Mouse (Mus musculus) hindlimb bud, embryonic 11.5 days (tissue): ENCODE measurements at regions not wholly inside any gene's neighbourhood (a gene's known extent, or its start where the extent isn't known, plus 50 kb on each side); places are given as distances from the start of the nearest gene placed in this dataset.
"Not testable (repeated sequence)": the region's sequence is repeated elsewhere in the genome, so short reads cannot be mapped to it uniquely, and the experiment has no call there.

Source experiments
- DNase-seq: peaks from one replicate; pipeline ENCODE4 v3.0.0-alpha.2; 2012; ENCODE audit warnings: low read depth, low spot score; ENCODE audit errors: extremely low spot score

DNA sequence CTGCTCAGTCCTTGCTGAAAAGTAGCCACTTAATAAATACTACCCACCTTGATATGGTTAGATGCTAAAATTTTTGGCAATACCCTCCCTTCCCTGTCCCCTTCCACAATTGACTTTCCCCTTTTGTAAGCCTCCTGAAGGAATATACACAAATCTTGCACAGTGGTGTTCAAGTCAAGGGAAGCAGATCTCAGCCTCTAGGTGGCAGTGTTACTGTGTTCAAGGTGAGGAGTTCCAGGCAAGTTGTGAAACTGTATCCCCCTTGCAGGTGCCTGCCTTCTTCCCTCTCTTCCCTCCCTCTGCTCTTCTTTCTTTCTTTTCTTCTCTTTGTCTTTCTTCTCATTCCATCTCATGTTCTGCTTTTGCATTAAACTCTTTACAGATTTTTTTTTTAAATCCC is 239.1 kb downstream of the Sec16b start:
- DNase-seq, result peak; percentile 58

DNA sequence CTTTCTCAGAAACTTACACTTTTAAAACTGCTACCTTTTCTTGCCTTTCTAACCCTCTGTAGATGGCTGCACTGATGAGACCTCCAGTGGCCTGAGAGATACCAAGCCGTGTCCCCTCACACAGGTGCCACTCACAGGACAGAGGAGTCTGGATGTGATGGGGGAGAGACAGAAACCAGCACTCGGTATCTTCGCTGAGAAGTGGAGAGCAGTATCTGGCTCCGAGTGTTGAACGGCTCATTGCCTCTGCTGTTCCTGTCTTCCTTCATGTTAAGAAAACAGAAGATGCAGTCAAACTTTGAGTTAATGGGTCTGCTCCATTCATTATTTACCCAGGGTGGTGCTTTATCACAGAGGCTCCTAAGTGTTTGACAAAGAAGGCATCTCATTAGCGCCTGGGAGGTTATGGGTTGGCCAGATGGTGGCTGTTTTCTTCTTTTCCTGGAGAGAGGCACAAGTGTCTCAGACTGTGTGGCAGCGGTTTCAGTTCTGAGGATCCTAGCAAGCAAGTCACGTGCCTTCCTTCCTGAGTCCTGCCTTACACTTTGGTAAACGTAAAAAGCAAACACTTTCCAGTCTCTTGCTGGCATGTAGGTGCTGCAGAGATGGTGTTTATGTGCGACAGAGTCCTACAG is 248.6 kb downstream of the Sec16b start:
- no peak for DNase-seq

DNA sequence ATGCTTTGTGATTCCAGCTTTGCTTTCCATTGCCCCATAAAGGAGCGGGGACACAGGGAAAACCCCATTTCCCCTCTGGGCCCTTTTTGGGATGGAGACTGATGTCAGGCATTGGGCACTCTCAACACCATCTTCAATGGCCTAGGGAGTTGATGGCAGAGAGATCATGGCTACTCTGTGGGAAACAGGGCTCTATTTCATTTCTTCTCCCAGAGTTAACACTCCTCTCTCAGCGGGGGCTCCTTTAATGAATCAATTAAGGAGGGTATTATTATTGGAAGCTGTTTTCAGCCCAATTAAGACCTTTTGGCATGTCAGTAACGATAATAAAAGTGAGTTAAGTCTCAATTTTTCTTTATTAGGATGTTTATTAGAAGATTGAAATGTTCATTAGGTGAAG is 250.4 kb downstream of the Sec16b start:
- no peak for DNase-seq

DNA sequence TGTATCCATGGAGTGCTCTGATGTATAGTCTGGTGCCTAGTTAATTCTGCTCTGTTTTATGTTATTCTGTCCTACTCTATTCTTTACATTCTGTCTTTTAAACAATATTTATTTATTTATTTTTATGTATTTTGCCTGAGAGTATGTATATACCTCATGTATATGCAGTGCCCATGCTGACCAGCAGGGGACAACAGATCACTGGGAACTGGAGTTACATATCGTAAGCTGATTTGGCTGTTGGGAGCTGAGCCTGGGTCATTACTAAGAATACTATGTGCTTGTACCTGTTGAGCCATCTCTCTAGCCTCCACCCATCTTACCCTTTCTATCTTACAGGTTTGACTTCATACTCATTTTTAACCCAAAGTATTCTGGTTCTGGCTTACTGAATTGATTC is 251.8 kb downstream of the Sec16b start:
- DNase-seq, result no peak

DNA sequence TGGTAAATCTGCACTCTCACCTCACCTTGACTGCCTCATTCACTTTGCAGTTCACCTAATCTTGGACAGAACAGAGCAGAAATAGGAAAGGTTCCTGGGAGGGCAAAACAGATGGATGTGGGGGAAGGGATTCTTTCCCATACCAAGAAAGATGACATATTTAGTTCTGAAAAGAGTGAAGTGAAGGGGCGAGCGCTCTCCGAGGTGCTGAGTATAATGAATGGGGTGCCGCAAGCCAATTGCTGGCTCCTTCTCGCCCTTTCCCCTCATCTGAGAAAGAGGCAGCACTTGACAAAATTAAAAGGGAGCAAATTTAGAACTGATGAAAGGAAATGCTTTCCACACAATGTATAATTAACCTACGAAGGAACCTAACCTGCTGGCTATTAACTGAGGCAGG is 261.7 kb downstream of the Sec16b start:
- DNase-seq, result no peak

DNA sequence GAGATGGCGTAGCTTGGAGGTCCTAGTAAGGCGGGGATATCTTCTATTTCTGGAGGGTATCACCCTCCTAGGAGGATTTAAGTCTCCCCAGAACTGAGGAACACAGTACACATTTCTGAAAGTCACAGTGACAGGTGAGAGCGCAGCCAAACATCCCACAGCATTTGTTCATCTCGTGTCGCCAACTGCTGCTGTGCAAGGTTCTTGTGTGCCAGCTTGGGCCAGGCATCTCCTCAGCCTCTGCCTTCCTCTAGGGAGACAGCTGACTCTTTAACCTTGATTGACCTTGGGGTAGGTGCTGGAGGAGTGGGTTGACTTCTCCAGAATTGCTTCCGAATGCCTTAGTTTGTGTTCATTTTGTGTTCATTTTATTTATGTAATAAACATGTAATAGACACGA is 291.2 kb downstream of the Sec16b start:
- DNase-seq, result no peak

DNA sequence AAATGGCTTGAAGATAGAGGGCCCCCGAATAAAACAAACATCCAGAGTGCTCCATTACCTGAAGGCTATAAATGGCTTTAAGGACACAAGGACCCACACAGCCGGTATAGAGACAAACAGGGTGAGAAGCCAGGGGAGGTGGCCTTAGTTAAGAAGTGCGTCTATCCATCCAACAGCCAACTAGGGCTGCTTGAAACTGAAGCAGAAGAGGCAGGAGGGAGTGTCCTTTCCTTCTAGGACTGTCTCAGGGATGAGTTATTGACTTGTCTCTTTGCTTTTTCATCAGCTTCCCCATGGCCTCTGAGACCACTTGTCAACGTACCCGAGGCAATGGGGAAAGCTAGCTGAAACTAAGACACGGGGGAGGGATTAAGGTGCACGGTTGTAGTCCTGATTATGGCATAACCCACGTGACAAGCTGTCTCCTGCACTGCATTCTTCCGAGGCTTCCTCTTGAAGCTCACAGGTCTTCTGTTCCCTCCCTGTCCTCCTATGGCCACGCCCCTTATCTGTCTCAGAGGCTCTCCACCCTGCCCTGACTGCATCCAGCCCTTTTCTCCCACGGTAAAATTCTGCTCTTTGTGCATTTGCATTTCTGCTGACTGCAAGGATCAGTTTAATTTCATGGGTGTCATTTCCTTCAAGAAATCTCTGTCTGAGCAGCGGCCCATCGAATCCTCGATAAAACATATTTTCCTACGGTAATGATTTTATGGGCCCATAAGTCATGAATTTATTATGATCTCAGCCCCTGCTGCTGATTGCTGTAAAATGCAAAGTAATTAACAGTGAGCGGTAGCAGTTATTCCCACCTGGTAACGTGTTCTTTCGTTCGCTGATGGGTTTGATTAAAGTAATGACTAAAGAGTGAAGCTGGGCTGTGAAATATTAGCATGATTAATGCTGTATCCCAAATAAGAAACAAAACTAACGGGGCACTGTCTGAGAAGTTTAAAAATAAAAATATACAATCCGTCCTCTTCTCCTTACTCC is 292.3 kb downstream of the Sec16b start:
- no peak for DNase-seq

- no peak for DNase-seq
Measured at GRCm38 (mm10) chr1:157801151-157801550, 294.6 kb downstream of the Sec16b start.

- no peak for DNase-seq
Measured at GRCm38 (mm10) chr1:157804229-157804628, 297.7 kb downstream of the Sec16b start.

DNA sequence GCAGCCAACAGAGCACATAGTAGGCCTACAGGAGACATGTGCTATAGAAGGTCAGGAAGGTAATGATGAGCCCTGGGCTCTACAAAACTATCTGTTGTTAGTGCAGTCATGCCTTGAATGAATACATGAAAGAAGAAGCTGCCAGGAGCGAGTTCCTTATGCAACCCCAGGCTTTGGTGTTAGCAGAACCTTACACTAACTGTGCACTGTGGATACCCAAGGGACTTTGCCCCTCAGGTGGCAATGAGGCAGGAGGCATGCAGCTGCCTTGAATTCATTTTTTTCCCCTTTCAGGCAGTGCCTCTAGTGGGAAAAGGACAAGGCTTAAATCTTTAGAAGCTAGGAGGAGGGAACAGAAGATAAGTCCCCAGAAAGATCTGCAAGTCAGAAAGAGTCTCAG is 299.8 kb downstream of the Sec16b start:
- no peak for DNase-seq

GRCm38 (mm10) chr1:157809674-157810471 is 303.3 kb downstream of the Sec16b start:
- no peak for DNase-seq

DNA sequence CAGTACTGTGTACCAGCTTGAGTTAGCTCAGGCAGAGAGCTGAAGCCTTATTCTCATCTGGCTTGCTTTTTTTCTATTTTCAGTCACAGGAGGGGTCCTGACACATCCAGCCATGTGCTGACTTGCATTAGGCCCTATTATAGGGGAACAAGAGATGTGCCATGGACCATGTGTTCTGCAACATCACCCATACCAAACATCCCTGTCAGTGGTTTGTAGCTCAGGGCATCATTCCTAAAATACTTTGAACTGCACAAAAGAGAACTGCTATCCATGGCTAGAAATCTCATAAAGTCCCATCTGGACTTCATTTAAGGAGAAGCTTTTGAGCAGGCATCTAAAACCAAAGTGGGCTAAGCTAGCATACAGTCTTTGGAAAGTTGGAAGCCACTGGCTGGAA is 304.1 kb downstream of the Sec16b start:
- no peak for DNase-seq

- no peak for DNase-seq
Measured at GRCm38 (mm10) chr1:157827966-157828365, 321.4 kb downstream of the Sec16b start.

GRCm38 (mm10) chr1:157831511-157831910 is 325.0 kb downstream of the Sec16b start:
- no peak for DNase-seq

DNA sequence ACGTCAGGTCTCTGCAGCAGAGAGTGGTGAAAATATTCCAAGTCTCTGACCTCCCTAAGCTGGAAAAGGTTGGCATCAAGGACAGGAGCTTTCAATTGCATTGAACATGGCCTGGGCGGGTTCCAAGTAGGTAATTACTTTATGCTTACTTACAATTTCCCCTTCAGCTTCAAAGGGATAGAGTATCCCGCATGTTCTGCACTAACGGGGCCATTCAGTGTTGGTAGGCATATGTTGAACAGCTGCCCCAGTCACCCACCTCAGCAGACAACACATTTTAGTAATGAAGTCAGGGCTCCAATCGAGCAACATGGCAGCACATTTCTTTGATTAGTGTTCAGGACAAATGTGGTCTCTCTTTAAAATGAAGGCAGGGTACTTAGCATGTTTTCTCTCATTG is 366.2 kb downstream of the Sec16b start:
- DNase-seq, result no peak

GRCm38 (mm10) chr1:157875006-157875405 is 368.5 kb downstream of the Sec16b start:
- DNase-seq, result no peak

- DNase-seq, result not testable (repeated sequence)
Measured at GRCm38 (mm10) chr1:157877117-157877516, 370.6 kb downstream of the Sec16b start.

DNA sequence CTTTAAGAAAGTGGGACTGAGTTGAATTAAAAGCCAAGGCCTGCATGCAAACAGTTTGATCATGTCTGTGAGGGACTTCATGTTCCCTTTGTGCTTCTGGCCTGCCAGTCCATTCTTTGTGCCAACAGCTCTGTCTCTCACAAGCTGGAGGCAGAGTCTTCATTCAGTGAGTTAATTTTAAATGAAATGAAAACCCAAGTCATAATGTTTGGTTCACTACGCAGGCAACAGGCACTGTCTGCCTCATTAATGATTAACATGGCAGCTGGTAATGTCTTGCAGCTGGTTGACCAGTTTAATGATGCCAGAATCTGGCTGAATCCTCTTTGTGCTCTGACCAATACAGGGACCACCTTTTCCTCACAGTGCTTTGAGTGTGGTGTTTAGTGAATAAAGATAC is 380.6 kb downstream of the Sec16b start:
- DNase-seq, result no peak

DNA sequence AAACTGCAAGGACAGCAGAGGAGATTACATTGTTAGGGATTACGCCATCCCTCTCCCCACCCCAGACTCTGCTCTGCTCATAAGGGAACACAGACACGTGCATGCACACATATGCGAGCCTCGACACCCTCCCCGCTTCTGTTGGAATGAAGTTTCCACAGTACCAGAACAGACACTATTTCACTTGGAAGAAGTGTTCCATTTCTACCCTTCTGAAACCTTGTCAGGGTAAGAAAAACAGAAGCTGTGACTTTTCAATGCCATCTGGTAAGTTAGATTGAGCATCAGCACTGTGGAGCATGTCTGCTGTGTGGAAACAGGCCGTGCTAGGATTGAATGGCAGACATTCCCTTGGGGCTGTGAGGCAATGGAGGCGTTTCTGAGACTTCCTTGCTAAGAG is 382.0 kb downstream of the Sec16b start:
- DNase-seq, result no peak

DNA sequence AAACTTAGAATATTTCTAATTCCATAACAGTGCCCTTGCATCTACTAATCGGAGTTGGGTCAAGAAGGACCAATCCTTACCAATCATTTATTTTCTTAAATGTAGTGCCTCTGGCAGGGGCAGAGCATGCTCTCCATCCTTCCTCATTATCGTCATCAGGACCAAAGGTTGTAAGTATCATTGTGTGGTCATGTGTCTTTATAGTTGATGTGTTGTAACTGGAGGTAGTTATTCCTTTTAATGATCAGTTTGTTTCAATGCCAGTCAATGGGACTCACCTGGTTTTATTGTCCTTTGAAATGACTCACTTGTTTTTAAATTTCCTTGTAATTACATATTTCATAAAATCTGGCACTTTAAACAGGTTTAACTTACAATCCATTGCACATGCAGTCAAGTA is 399.6 kb downstream of the Sec16b start:
- DNase-seq, result no peak

DNA sequence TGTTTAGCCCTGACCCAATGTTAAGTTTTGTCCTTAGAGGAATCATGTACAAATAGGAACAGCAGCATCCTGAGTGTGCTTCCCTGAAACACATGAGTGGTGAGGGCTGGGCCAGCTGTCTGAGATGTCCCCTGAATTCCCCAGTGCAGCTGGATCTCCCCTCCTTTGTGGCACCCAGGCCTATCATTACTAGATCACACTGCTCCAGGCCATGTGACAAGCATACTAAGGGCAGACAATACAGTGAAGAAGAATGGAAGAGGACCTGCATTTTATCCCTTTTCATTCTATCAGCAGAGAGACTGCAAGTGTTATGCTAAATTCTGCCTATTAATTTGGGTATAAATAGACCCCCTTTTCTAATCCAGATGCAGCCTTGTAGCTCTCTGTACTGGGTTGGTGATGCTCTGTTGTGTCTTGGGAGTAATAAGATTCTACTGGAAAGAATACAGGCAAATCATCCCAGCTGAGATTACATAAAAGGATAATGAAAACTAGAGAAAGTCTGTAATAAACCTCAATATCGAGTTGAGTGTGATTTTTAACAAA is 418.3 kb downstream of the Brinp2 start:
- DNase-seq, result no peak
